Mouse (Mus musculus) adrenal gland, postnatal 36 days (tissue): ENCODE data around the gene Ap1m1. TPM values are rescaled to one million over a fixed set of nuclear protein-coding genes. Genes with fewer than 3 reads are reported as not detected.

Experiments used
- DNase-seq, 2 experiments: peaks; one replicate each; pipeline ENCODE4 v3.0.0; 2021; ENCODE audit warnings: mixed read lengths in 1 of 2
- long read RNA-seq, 2 experiments: library from polyadenylated mRNA; stranded (forward); transcript quantifications; one replicate each; pipeline ENCODE4 v2.0.0; 2021; ENCODE audit warnings: borderline sequencing depth in 2 of 2
- total RNA-seq, 2 experiments: library from RNA; stranded (reverse); gene quantifications; 2 replicates each; pipeline ENCODE4 v1.2.3; 2021

Ap1m1 gene
- 10 to 100 TPM; 59.4 to 61.3 TPM for total RNA-seq
- long read RNA-seq, experiment 1, transcript Ap1m1-201 (12 exons, 2,084 nt): major isoform, 79 of 101 reads
- long read RNA-seq, experiment 1, partial matches to known transcripts: 5 of 101 reads
- long read RNA-seq, experiment 1, other reads (novel, unspliced or antisense): 17 of 101 reads
- long read RNA-seq, experiment 2, transcript Ap1m1-201 (12 exons, 2,084 nt): major isoform, 34 of 41 reads
- long read RNA-seq, experiment 2, partial matches to known transcripts: 3 of 41 reads
- long read RNA-seq, experiment 2, other reads (novel, unspliced or antisense): 4 of 41 reads

GRCm38 (mm10) chr8:72239499-72240402, at the start of gene Ap1m1:
Ap1m1 (plus strand) TSS chr8:72240018.
- peak; percentile 98 to 99 for DNase-seq

GRCm38 (mm10) chr8:72190215-72190539, 49.6 kb upstream of the Ap1m1 start:
- no peak for DNase-seq

GRCm38 (mm10) chr8:72192065-72192464, 47.8 kb upstream of the Ap1m1 start:
- DNase-seq: no peak

GRCm38 (mm10) chr8:72197997-72198396, 41.8 kb upstream of the Ap1m1 start:
- DNase-seq: no peak

GRCm38 (mm10) chr8:72208582-72208981, 31.2 kb upstream of the Ap1m1 start:
- no peak for DNase-seq

- no peak for DNase-seq
Measured at GRCm38 (mm10) chr8:72210222-72210621, 29.6 kb upstream of the Ap1m1 start.

GRCm38 (mm10) chr8:72210710-72211109, 29.1 kb upstream of the Ap1m1 start:
- no peak for DNase-seq

- DNase-seq: no peak
Measured at GRCm38 (mm10) chr8:72211846-72212245, 28.0 kb upstream of the Ap1m1 start.

- DNase-seq: no peak
Measured at GRCm38 (mm10) chr8:72212751-72213150, 27.1 kb upstream of the Ap1m1 start, which contains the start of gene Cib3. Cib3 (minus strand) TSS chr8:72212837.

- DNase-seq: no peak
Measured at GRCm38 (mm10) chr8:72213536-72213935, 26.3 kb upstream of the Ap1m1 start, which contains the start of gene Gm11034. Gm11034 (minus strand) TSS chr8:72213636.

- no peak for DNase-seq
Measured at GRCm38 (mm10) chr8:72215060-72215459, 24.8 kb upstream of the Ap1m1 start.

GRCm38 (mm10) chr8:72215871-72216270, 23.9 kb upstream of the Ap1m1 start:
- no peak for DNase-seq

- no peak for DNase-seq
Measured at GRCm38 (mm10) chr8:72218781-72219540, 20.9 kb upstream of the Ap1m1 start.

- DNase-seq: peak; percentile 89 to 91
Measured at GRCm38 (mm10) chr8:72219541-72220363, 20.1 kb upstream of the Ap1m1 start, which contains the start of gene Fam32a. Fam32a (plus strand) TSS chr8:72219730.

- no peak for DNase-seq
Measured at GRCm38 (mm10) chr8:72220758-72221157, 19.1 kb upstream of the Ap1m1 start.

- DNase-seq: no peak
Measured at GRCm38 (mm10) chr8:72222656-72223055, 17.2 kb upstream of the Ap1m1 start.

GRCm38 (mm10) chr8:72240403-72240763, 565 bp downstream of the Ap1m1 start:
- DNase-seq: no peak

- no peak for DNase-seq
Measured at GRCm38 (mm10) chr8:72240951-72241350, 1.1 kb downstream of the Ap1m1 start.

GRCm38 (mm10) chr8:72242226-72242625, 2.4 kb downstream of the Ap1m1 start:
- no peak for DNase-seq

- no peak for DNase-seq
Measured at GRCm38 (mm10) chr8:72244610-72245009, 4.8 kb downstream of the Ap1m1 start.

- DNase-seq: peak; percentile 36 to 55
Measured at GRCm38 (mm10) chr8:72257171-72257901, 17.5 kb downstream of the Ap1m1 start.
